Mouse (Mus musculus): ENCODE measurements around the gene Tacc2. TPM values are rescaled to one million over a fixed set of nuclear protein-coding genes. Genes with fewer than 3 reads are reported as not detected.

Tacc2 gene
- polyA plus RNA-seq, 1 experiment: 32.3 TPM

GRCm38 (mm10) chr7:130812407-130812806 is 235.2 kb downstream of the Tacc2 start:
- DNase-seq (ENCODE audit: low read depth): no peak

Other genes starting within 250 kb of the Tacc2 start
- 9.3 and 14.0 TPM in 2 replicates for gene Ate1, start 57.1 kb upstream of the Tacc2 start, polyA plus RNA-seq (2012; rRNA removed)
- gene Nsmce4a, start 4.3 kb upstream of the Tacc2 start, polyA plus RNA-seq (2012; rRNA removed): 34.0 and 44.5 TPM in 2 replicates
- gene Btbd16, start 196.6 kb downstream of the Tacc2 start, polyA plus RNA-seq (2012; rRNA removed): 0.43 and 0.57 TPM in 2 replicates

Measured in gonadal fat pad, adult 2 months (tissue).